Mouse (Mus musculus): ENCODE data around the gene Rpl4.
"Not testable (repeated sequence)": the region's sequence is repeated elsewhere in the genome, so short reads cannot be mapped to it uniquely, and the experiment has no call there.

Gene Rpl4

GRCm38 (mm10) chr9:64198068-64198762, 25.0 kb downstream of the Rpl4 start:
- no peak for DNase-seq

GRCm38 (mm10) chr9:64198763-64199418, 25.7 kb downstream of the Rpl4 start:
- not testable (repeated sequence) for DNase-seq

GRCm38 (mm10) chr9:64199897-64200296, 26.7 kb downstream of the Rpl4 start:
- no peak for DNase-seq

GRCm38 (mm10) chr9:64202331-64202730, 29.2 kb downstream of the Rpl4 start:
- no peak for DNase-seq

GRCm38 (mm10) chr9:64202866-64203265, 29.7 kb downstream of the Rpl4 start:
- no peak for DNase-seq

- no peak for DNase-seq
These were observed 34.4 kb downstream of the Rpl4 start for GRCm38 (mm10) chr9:64207509-64208084.

GRCm38 (mm10) chr9:64214452-64214851, 41.3 kb downstream of the Rpl4 start:
- no peak for DNase-seq

- DNase-seq: no peak
These were observed 42.9 kb downstream of the Rpl4 start for GRCm38 (mm10) chr9:64216090-64216489.

GRCm38 (mm10) chr9:64216641-64217040, 43.5 kb downstream of the Rpl4 start:
- no peak for DNase-seq

- no peak for DNase-seq
These were observed 44.7 kb downstream of the Rpl4 start for GRCm38 (mm10) chr9:64217887-64218286.

GRCm38 (mm10) chr9:64219305-64219704, 46.1 kb downstream of the Rpl4 start:
- DNase-seq: no peak

GRCm38 (mm10) chr9:64219772-64220420, 46.7 kb downstream of the Rpl4 start:
- DNase-seq: no peak

- no peak for DNase-seq
These were observed 47.4 kb downstream of the Rpl4 start for GRCm38 (mm10) chr9:64220603-64221002.

GRCm38 (mm10) chr9:64221480-64221879, 48.3 kb downstream of the Rpl4 start:
- DNase-seq: no peak

- DNase-seq: no peak
These were observed 48.9 kb downstream of the Rpl4 start for GRCm38 (mm10) chr9:64222098-64222497.

- no peak for DNase-seq
These were observed 52.6 kb downstream of the Rpl4 start for GRCm38 (mm10) chr9:64225805-64226204.

- no peak for DNase-seq
These were observed 54.6 kb downstream of the Rpl4 start for GRCm38 (mm10) chr9:64227736-64228135.

Measured in cerebellum, adult 18-20 months (tissue).